Mouse (Mus musculus) kidney, adult 2 months (tissue): ENCODE measurements around the gene Tfr2.

Source experiments
- CTCF ChIP-seq: fragments of 200-500 bp; conservative IDR thresholded peaks from 2 replicates; pipeline ENCODE4 v1.5.1; 2011; ENCODE audit warnings: low read depth, mild to moderate bottlenecking, control low read depth, low read length, moderate library complexity, mixed read lengths; ENCODE audit not compliant: insufficient read depth, insufficient read length
- POLR2A ChIP-seq: fragments of 200-500 bp; IDR thresholded peaks from one replicate; pipeline ENCODE4 v1.6.1; 2011; ENCODE audit warnings: low read depth, low read length, control low read depth

- no peak for TF ChIP-seq CTCF
- TF ChIP-seq POLR2A, result no peak
Observed at GRCm38 (mm10) chr5:137541768-137542540, 27.7 kb upstream of the Tfr2 start.
